Mouse (Mus musculus) gastrocnemius, adult 18-20 months (tissue): ENCODE measurements around the gene Phrf1. TPM values are rescaled to one million over a fixed set of nuclear protein-coding genes. Genes with fewer than 3 reads are reported as not detected.
A peak's percentile ranks its signal among the peaks of the same experiment; 100 is the strongest.

Source experiments
- DNase-seq: peaks from one replicate; pipeline ENCODE4 v3.0.0; 2021; ENCODE audit warnings: low spot score
- long read RNA-seq, 2 experiments: library from polyadenylated mRNA; stranded (forward); transcript quantifications; one replicate each; pipeline ENCODE4 v2.0.0; 2021
- total RNA-seq, 2 experiments: library from RNA; stranded (reverse); gene quantifications; 2 replicates each; pipeline ENCODE4 v1.2.3; 2021

Gene Phrf1
- total RNA-seq: 10 to 100 TPM; 19.5 to 24.8 TPM
- long read RNA-seq, experiment 1, full-length matches to known transcripts: 7 of 15 reads
- long read RNA-seq, experiment 1, partial matches to known transcripts: 3 of 15 reads
- long read RNA-seq, experiment 1, other reads (novel, unspliced or antisense): 5 of 15 reads
- long read RNA-seq, experiment 2, full-length matches to known transcripts: 4 of 12 reads
- long read RNA-seq, experiment 2, partial matches to known transcripts: 1 of 12 reads
- long read RNA-seq, experiment 2, other reads (novel, unspliced or antisense): 7 of 12 reads

GRCm38 (mm10) chr7:141228279-141229067, at the start of gene Phrf1:
Phrf1 (plus strand) TSS chr7:141228784.
- DNase-seq: peak; percentile 93

- no peak for DNase-seq
These were observed 40.4 kb upstream of the Phrf1 start for GRCm38 (mm10) chr7:141188194-141188593.

- no peak for DNase-seq
These were observed 39.9 kb upstream of the Phrf1 start for GRCm38 (mm10) chr7:141188733-141189132.

DNA sequence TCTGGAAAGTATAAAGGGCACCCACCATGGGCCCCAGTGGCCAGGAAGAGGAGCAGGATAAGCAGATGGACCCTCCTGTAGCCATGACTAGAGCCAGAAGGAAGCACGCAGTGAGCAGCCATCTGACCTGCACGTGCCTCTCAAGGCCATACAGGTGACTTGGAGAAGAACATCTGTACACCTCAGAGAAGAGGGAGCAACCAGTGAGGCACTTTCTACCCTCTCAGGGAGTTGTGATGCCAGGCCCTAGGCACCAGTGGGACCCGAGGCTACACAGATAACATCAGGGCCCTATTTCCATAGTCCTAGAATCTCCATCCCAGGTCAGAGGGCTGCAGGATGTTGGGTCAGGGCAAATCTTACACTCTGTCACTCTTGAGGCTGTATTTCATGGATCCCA, 38.4 kb upstream of the Phrf1 start:
- no peak for DNase-seq

GRCm38 (mm10) chr7:141191036-141191435, 37.5 kb upstream of the Phrf1 start:
- DNase-seq: no peak

- no peak for DNase-seq
These were observed 36.5 kb upstream of the Phrf1 start for GRCm38 (mm10) chr7:141191796-141192685.

GRCm38 (mm10) chr7:141192776-141193347, 35.7 kb upstream of the Phrf1 start:
- DNase-seq: peak; percentile 27

DNA sequence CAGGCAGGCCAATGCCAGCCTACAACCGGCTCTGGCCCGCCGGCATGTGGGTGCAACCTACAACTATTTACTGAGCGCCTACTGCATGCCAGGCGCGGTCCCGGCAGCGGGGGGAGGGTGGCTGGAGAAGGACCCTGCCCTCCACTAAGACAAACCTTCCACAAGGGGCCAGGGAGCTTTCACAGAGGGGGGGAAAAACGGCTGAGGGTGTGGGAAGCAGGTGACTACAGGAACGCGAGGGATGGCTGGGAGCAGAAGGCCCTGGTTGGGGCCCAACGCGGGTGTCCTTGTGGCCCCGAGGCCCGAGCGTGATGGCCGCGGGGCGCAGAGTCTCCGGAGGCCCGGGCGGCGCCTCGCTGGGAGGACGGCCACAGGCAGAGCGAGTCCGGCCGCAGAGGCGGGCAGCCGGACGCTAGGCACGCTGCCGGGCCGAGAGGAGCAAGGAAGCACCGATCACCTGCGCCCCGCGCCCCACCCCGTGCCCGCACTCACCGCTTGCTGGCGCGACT, 35.2 kb upstream of the Phrf1 start:
- no peak for DNase-seq

GRCm38 (mm10) chr7:141193948-141194347, 34.6 kb upstream of the Phrf1 start, which contains the start of the genes Hras and Lrrc56:
Hras (minus strand) TSS chr7:141194005.
Lrrc56 (plus strand) TSS chr7:141194157.
- peak; percentile 98 for DNase-seq

- DNase-seq: no peak
These were observed 34.2 kb upstream of the Phrf1 start for GRCm38 (mm10) chr7:141194409-141194808.

GRCm38 (mm10) chr7:141194830-141195229, 33.8 kb upstream of the Phrf1 start:
- peak; percentile 79 for DNase-seq

GRCm38 (mm10) chr7:141195754-141196153, 32.8 kb upstream of the Phrf1 start:
- DNase-seq: no peak

GRCm38 (mm10) chr7:141196619-141197282, 31.8 kb upstream of the Phrf1 start:
- DNase-seq: no peak

DNA sequence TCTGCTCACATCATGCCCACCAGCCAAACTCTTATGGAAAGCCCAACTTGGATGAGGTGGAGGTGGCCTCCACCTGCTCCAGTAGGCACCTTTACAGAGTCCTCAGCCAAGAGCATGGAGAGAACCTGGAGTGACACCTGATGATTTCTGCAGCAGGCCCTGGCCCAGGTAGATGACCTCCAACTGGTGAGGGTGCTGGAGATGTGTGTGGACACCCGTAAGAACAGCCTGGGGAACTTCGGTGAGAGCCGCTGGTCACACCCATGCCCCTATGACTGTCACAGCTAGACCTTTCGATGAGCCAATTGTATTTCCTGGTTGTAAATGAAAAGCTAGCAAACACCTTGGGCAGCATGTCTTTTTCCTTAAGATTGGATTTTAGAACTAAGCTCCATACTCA, 30.5 kb upstream of the Phrf1 start:
- DNase-seq: no peak

- DNase-seq: no peak
These were observed 24.0 kb upstream of the Phrf1 start for GRCm38 (mm10) chr7:141204546-141204945.

DNA sequence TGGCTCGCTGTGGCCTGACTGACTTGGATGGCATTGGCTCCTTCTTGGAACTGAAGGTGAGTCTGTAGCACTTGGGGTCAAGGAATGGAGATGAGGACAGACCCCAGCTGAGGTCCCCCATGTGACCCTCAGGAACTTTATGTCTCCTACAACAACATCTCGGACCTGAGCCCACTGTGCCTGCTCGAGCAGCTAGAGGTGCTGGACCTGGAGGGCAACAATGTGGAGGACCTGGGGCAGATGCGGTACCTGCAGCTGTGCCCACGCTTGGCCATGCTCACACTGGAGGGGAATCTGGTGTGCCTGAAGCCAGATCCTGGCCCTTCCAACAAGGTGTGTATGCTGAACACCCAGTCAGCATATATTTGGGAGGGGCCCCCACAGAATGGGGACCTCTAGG, 23.1 kb upstream of the Phrf1 start:
- DNase-seq: no peak

DNA sequence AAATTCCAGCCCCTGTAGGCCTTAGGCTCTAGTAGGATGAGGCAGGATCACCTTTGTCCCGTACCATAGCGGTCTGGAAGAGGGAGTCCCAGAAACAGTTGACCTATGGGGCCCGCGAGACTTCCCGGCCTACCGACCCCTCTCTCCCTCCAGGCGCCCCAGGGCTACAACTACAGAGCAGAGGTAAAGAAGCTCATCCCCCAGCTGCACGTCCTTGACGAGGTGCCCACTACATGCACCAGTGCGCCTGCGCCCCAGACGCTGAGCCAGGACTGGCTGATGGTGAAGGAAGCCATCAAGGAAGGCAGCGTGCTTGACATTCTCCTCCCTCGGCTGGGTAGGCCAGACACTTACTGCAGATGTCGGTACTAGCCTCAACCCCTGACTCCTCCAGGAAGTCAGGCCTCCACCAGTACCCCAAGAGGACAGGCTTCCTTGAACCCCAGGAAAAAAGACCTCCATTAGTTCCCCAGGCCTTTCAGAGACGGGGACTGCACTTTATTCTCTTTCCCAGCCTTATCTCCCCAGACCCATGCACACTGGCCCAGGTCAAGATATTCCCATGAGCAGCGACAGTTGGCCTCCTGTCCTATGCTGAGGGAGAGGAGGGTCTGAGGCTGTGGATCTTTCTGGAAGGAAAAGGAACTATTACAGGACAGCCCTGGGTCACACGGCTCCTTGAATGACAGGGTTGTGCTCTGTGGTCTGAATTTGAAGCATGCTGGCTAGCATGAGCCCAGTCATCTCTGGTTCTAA, 22.2 kb upstream of the Phrf1 start:
- DNase-seq: no peak

GRCm38 (mm10) chr7:141209526-141209925, 19.1 kb upstream of the Phrf1 start:
- DNase-seq: no peak

DNA sequence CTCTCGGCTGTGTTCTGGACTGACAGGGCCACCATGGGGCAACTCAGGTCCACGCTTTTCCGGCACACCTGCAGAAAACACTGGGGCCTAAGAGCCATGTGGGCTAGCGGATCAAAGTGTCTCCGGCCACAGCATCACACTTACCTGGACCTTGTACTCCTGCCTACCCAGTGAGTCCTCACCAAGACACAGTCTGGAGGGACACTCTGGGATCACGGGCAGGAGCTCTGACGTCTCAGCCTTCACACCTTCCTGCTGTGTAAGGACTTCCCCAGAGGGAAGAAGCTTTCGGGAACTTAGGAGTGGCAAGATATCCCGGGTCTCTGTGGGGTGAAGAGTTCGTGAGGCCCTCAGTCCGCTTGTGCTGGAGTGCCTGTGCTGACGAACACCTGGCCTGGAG, 18.4 kb upstream of the Phrf1 start:
- DNase-seq: no peak

DNA sequence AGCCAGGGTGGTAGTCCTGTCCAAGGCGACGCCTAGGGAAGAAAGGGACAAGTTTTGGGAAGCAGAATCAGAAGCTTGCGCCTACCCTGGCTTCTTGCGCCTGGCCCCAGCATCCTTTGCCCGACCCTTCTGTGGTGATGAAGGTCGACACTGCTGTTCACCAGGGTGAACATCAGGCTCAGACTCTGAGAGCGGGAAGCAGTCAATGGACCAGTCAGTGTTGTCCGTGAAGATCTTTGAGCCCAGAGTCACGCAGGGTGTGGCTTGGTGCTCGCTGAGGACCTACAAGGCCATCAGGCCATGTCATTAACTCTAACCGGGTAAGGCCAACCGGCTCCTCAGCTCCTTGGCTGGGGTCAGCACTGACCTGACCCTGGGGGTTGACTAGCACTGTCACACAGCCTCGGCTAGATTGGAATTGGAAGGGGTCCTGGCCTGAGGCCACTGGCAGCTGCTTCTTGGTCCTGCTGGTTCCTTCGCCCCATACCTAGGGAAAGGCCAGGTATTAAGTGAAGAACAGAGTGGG, 17.9 kb upstream of the Phrf1 start:
- no peak for DNase-seq
